Mouse (Mus musculus) neural tube, embryonic 14.5 days (tissue): ENCODE data around the gene Nckap5. TPM values are rescaled to one million over a fixed set of nuclear protein-coding genes. Genes with fewer than 3 reads are reported as not detected.
A peak's percentile ranks its signal among the peaks of the same experiment; 100 is the strongest.

ENCODE experiments used
- ATAC-seq: fragments of 200-750 bp; cut with Nextera tagmentation; 2 replicates; pipeline ENCODE4 v1.8.0; 2017; ENCODE audit warnings: low read depth, mild to moderate bottlenecking, moderate TSS enrichment, moderate library complexity
- H3K27ac ChIP-seq: fragments of 300-500 bp; sonication (generic); 2 replicates; pipeline ENCODE4 v1.5.1; 2014; ENCODE audit warnings: low read depth, mild to moderate bottlenecking, control low read depth, low read length, moderate library complexity, mixed read lengths
- H3K27me3 ChIP-seq: fragments of 300-500 bp; sonication (generic); 2 replicates; pipeline ENCODE4 v1.6.1; 2014; ENCODE audit warnings: low read length; ENCODE audit not compliant: control insufficient read depth, insufficient read depth
- H3K36me3 ChIP-seq: fragments of 300-500 bp; sonication (generic); 2 replicates; pipeline ENCODE4 v1.6.1; 2014; ENCODE audit warnings: low read length, mixed read lengths; ENCODE audit not compliant: control insufficient read depth, insufficient read depth
- H3K4me1 ChIP-seq: fragments of 300-500 bp; sonication (generic); 2 replicates; pipeline ENCODE4 v1.6.1; 2014; ENCODE audit warnings: low read length; ENCODE audit not compliant: control insufficient read depth, insufficient read depth
- H3K4me2 ChIP-seq: fragments of 300-500 bp; sonication (generic); 2 replicates; pipeline ENCODE4 v1.6.1; 2014; ENCODE audit warnings: mild to moderate bottlenecking, low read depth, low read length, control low read depth
- H3K4me3 ChIP-seq: fragments of 300-500 bp; sonication (generic); 2 replicates; pipeline ENCODE4 v1.5.1; 2014; ENCODE audit warnings: low read depth, low read length, control low read depth, mixed read lengths
- H3K9ac ChIP-seq: fragments of 300-500 bp; sonication (generic); replicated peaks from 2 replicates; pipeline ENCODE4 v1.6.1; 2014; ENCODE audit warnings: low read depth, mild to moderate bottlenecking, control low read depth, low read length, mixed read lengths
- H3K9me3 ChIP-seq: fragments of 300-500 bp; sonication (generic); 2 replicates; pipeline ENCODE4 v1.6.1; 2016; ENCODE audit warnings: low read length; ENCODE audit not compliant: control insufficient read depth
- WGBS: fragments of 180-500 bp; shearing (Covaris S2); extraction: QIAGEN DNeasy Blood & Tissue Kit; methylation state at CpG from one replicate; pipeline ENCODE4 v1.1.7; 2014; 5-methylcytosine and 5-hydroxymethylcytosine counted together
- polyA plus RNA-seq: library from polyadenylated mRNA; unstranded; fragments of >200 nt; fragmentation: Nextera tagmentation; extraction: Ambion mirVana; gene quantifications from 2 replicates; pipeline ENCODE4 v1.2.1, GENCODE M21; 2014

Gene Nckap5
- polyA plus RNA-seq, 1 experiment from 2014 or later: 19.0 TPM

DNA sequence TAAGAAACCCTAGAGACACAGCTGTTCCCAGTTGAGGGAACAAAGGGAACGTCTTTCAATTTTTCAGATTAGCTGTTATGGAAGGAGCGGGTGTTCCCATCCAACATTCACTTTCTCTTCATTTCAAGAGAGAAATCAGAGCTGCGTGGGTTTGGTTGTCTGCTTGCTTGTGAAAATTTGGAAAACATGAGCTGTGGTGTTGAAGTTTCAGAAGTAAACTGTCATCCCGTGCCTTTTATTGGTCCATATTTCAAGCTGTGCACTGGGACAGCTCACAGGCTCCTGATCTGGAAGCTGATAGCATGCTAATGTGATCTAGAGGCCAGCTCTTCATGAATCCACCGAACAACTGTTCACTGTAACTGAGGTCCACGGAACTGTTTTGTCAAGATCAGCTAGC, 881.5 kb downstream of the Nckap5 start:
- Histone ChIP-seq H3K36me3 (no peaks in the 10 kb centered on the region), H3K9ac (no peak overlapping the region), H3K4me3 (no peak overlapping the region), H3K4me1 (no peaks in the 10 kb centered on the region), H3K9me3 (no peaks in the 10 kb centered on the region), H3K27me3 (no peaks in the 10 kb centered on the region), H3K4me2 (no peak overlapping the region), H3K27ac (no peak overlapping the region)
- 79% methylated on average over 6 of the region's 6 CpGs for WGBS
- ATAC-seq: no peak

DNA sequence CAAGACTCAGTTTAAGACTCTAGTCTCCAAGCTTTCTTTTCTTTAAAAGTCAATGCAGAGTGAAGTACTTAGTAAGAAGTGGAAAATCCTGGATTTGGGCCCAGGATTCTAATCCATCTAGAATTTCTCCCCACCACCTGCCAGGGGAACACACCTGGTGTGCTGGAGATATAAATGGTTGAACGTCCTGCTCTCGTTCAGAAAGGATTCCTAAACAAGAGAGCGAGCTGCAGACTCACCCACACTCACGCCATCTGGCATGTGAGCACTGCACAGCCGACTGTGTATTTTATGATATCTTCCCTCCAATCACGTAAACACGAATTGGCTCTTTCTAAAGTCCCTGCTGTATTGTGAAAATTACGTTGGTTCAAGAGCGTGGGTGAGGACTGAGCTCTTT, 885.5 kb downstream of the Nckap5 start:
- H3K9me3 ChIP-seq: no peaks in the 10 kb centered on the region
- H3K36me3 ChIP-seq: no peaks in the 10 kb centered on the region
- no peaks in the 10 kb centered on the region for H3K4me1 ChIP-seq
- H3K4me3 ChIP-seq: no peak overlapping the region
- no peak overlapping the region for H3K9ac ChIP-seq
- H3K27me3 ChIP-seq: no peaks in the 10 kb centered on the region
- H3K27ac ChIP-seq: no peak overlapping the region
- ATAC-seq: no peak
- H3K4me2 ChIP-seq: no peak overlapping the region
- WGBS: 55% methylated on average over 9 of the region's 9 CpGs

DNA sequence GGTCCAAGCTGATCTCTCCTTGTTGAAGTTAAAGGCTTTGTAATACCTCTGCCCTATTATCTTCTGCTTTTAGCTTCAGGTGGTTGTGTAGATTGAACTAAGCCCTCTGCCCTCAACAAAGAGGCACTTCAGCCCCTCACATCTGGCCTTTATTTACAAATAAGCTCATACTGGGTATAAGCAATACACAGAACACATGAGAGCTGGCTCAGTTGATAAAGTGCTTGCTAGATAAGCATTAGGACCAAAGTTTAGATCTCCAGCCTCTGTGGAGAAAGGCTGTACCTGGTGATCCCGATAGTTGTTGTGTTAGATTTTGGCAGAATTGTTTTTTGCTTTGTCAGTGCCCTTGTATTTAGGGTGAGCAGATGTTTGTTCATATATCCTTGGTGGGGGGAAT, 887.3 kb downstream of the Nckap5 start:
- no peak for ATAC-seq
- Histone ChIP-seq H3K4me3 (no peak overlapping the region), H3K9me3 (no peaks in the 10 kb centered on the region), H3K27ac (no peak overlapping the region), H3K27me3 (no peaks in the 10 kb centered on the region), H3K4me2 (no peak overlapping the region), H3K4me1 (no peaks in the 10 kb centered on the region), H3K9ac (no peak overlapping the region), H3K36me3 (no peaks in the 10 kb centered on the region)
- 84% methylated on average over 1 of the region's 1 CpGs for WGBS

DNA sequence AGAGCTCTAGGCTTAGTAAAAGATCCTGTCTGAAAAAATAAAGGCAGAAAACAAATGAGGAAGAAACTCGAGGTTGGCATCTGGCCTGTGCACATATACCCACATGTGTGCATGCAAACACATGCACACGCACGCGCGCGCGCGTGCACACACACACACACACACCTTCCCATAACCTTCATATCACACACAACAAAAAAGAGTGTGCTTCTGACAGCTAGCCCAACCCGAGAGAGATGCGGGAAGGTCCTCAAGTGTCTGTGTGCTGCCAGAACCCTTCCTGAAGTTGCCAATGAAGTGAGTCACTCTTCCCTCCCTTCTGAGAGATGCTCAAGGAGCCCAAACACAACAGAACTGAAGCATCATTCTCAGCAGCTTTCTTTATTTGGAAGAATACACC, 905.1 kb downstream of the Nckap5 start:
- no peaks in the 10 kb centered on the region for H3K9me3 ChIP-seq
- H3K36me3 ChIP-seq: no peaks in the 10 kb centered on the region
- whole genome bisulfite sequencing: 96% methylated on average over 10 of the region's 10 CpGs
- no peak overlapping the region for H3K4me2 ChIP-seq
- H3K4me1 ChIP-seq: no peaks in the 10 kb centered on the region
- ATAC-seq: no peak
- no peak overlapping the region for H3K4me3 ChIP-seq
- no peak overlapping the region for H3K9ac ChIP-seq
- H3K27me3 ChIP-seq: no peaks in the 10 kb centered on the region
- H3K27ac ChIP-seq: no peak overlapping the region

DNA sequence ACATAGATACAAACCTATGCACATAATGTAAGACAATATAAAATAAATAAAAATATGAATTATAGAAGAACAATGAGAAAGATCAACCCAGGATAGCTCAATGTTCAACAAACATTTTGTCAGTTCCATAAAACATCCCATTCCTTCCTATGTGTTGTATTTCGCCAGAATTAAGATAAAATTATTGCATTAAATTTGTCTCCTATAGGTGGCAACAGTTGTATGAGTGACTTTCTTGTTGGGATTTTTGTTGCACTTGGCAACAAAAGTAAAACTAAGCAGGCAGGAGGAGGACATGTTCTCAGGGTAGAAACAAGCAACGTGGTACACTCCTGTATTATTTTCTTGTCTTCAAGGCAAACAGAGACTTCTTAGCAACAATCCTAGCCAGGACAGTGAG, 907.5 kb downstream of the Nckap5 start:
- no peaks in the 10 kb centered on the region for H3K36me3 ChIP-seq
- H3K27me3 ChIP-seq: no peaks in the 10 kb centered on the region
- H3K4me2 ChIP-seq: no peak overlapping the region
- ATAC-seq: no peak
- H3K9ac ChIP-seq: no peak overlapping the region
- H3K27ac ChIP-seq: no peak overlapping the region
- H3K4me1 ChIP-seq: no peaks in the 10 kb centered on the region
- no peak overlapping the region for H3K4me3 ChIP-seq
- WGBS: 82% methylated on average over 2 of the region's 2 CpGs
- no peaks in the 10 kb centered on the region; the same call in 1 of the 2 replicates for H3K9me3 ChIP-seq

DNA sequence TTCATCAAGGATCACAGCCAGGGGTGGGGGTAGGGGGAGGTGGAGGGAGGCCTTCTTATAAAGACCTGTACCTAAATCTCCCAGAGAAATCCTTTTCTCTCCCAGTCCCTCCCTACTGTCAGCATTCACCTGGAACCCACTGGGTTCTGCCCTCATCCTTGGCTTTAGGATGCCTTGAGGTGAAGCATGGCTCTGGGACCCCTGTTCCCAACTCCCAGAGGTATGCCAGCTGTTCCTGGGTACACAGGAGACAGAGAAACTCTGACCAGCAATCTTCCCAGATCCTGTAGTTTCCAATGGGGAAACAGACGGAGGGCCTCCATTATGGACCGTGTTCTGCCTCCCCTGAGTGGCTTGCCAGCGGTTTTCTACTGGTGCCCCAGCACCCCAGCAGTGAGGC, 909.9 kb downstream of the Nckap5 start:
- H3K9ac ChIP-seq: no peak overlapping the region
- no peaks in the 10 kb centered on the region for H3K36me3 ChIP-seq
- H3K4me1 ChIP-seq: no peaks in the 10 kb centered on the region
- H3K9me3 ChIP-seq: no peaks in the 10 kb centered on the region; the same call in 1 of the 2 replicates
- no peak overlapping the region for H3K27ac ChIP-seq
- no peak overlapping the region for H3K4me3 ChIP-seq
- H3K4me2 ChIP-seq: no peak overlapping the region
- H3K27me3 ChIP-seq: no peaks in the 10 kb centered on the region
- WGBS: 92% methylated on average over 3 of the region's 3 CpGs
- ATAC-seq: no peak

DNA sequence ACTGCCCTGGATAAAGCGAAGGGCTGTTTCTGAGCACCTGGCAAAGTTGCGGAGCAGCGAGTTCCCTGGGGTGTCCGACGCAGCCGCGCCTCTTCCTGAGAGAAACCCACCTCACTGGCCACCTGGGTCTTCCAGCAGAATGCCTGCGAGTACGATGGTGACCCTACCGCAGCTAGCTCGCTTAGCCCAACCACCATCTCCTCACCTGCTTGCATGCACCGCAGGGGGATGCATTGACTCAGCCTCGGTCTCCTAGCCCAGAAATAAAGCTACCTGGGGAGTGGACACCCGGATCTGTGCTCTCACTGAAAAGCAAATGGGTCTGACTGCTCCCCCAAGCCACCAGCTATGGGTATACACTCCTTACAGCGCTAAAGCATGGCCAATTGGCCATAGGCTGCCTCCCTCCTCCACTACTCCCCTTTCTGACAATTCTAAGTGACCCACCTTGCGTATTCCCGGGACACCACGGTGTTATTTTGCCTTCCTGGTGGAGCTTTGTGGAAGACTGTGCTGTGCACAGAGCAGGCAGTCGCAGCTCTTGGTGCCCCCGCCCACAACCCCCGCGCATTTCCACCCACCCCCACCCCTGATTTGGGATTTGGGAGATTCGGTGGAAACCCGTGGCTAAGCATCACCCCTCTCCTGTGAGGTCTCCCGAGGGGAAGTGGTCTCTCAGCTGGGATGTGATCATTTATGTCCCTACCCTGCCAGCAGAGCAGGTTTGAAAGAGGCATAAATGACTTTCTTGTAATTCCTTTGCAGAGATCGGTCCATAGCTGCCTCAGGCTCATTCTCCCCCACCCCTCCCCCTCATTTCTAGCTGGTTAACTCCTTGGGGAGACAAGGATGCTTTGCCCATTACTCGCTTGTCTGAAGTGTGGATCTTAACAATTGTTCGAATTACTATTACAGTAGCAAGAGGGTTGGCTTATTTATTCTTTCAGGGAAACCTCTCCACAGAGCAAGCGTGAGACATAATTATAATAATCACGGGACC, 917.7 kb downstream of the Nckap5 start, which contains the start of gene Lypd1:
Gene Lypd1 (minus strand): TSS at position 501 of the 1,000 bp plus-strand sequence.
- peak within 1 kb of the TSS; percentile 53 for H3K9ac ChIP-seq
- peak; percentile 41 for ATAC-seq
- peak within 1 kb of the TSS; percentile 45 for H3K4me3 ChIP-seq
- H3K27me3 ChIP-seq: no peaks in the 10 kb centered on the region
- 3% methylated on average over 30 of the region's 30 CpGs for WGBS
- H3K27ac ChIP-seq: no peak within 1 kb of the TSS; the same call in 1 of the 2 replicates
- H3K4me2 ChIP-seq: peak within 1 kb of the TSS; percentile 75
- no peaks in the 10 kb centered on the region for H3K9me3 ChIP-seq
- peaks cover 21% of the 10 kb centered on the region for H3K4me1 ChIP-seq
- H3K36me3 ChIP-seq: no peaks in the 10 kb centered on the region

DNA sequence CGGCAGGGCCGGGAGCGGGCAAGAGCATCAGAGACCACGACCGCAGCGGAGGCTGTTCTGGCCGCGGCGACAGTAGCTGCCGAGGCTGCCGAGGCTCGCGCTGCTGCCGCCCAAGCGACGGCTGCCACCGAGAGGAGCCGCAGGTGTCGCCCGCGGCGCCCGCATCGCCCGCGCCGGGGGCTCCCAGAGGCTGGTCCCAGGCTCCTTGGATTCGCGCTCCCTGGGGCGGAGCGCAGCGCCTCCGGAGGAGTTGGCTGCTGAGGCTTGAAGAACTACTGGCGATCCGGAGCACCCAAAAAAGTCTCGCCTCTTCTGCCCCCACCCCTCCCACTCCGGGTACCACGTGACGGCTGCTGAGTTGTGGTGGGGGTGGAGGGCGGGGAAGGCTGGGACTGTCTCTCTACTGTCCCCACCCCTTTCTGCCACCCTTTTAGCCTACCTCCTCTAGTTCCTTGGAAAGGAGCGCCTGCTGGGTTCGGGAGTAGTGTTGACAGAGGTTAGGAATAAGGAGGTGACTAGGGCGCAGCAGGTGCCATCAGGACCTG, 918.6 kb downstream of the Nckap5 start:
- Histone ChIP-seq H3K4me1 (peaks cover 21% of the 10 kb centered on the region), H3K36me3 (no peaks in the 10 kb centered on the region), H3K9me3 (no peaks in the 10 kb centered on the region), H3K27ac (peak overlapping the region; percentile 23; the same call in 1 of the 2 replicates), H3K27me3 (no peaks in the 10 kb centered on the region), H3K4me2 (peak overlapping the region; percentile 75), H3K4me3 (peak overlapping the region; percentile 45), H3K9ac (peak overlapping the region; percentile 53)
- peak; percentile 54 for ATAC-seq
- under 1% methylated on average over 43 of the region's 43 CpGs for WGBS

DNA sequence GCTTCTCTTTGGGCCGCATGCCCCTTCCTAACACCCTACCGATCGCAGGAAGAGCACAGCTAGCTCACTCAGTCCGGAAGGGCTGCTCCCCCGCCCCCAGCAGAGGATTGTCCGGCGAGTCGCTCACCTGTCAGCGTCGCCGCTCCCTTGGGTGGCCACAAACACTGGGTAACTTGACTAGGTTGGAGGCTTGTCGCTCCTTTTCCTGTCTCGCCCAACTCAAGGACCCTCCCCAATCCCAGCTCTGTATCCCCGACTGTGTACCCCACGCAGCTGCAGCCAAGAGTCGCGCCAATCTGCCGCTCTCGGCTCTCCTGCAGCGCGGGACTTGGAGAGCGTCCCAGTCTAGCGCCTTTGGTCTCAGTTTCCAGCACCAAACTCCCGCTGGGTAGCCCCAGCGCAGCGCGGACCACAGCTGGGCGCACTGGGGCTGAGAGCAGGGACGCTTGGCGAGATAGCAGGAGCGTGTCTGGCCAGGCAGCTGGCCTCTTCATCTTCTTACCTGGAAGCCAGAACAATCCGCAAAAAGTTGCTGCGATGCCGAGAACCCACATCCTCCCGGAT, 919.2 kb downstream of the Nckap5 start:
- peak overlapping the region; percentile 23; the same call in 1 of the 2 replicates for H3K27ac ChIP-seq
- whole genome bisulfite sequencing: under 1% methylated on average over 35 of the region's 35 CpGs
- peak overlapping the region; percentile 53 for H3K9ac ChIP-seq
- no peaks in the 10 kb centered on the region for H3K36me3 ChIP-seq
- peaks cover 21% of the 10 kb centered on the region for H3K4me1 ChIP-seq
- peak overlapping the region; percentile 45 for H3K4me3 ChIP-seq
- no peaks in the 10 kb centered on the region for H3K9me3 ChIP-seq
- peak; percentile 58 for ATAC-seq
- peak overlapping the region; percentile 75 for H3K4me2 ChIP-seq
- H3K27me3 ChIP-seq: no peaks in the 10 kb centered on the region
